Mouse (Mus musculus) CD4-positive helper T cell, adult 2 months (primary cell): ENCODE results near the gene Ccdc106.
"Not testable (repeated sequence)": the region's sequence is repeated elsewhere in the genome, so short reads cannot be mapped to it uniquely, and the experiment has no call there.

ENCODE experiments used
- DNase-seq: peaks from one replicate; pipeline ENCODE4 v3.0.0-alpha.2; 2012; ENCODE audit warnings: low read depth, missing footprints, low spot score

The Ccdc106 gene

GRCm38 (mm10) chr7:5015118-5016001 lies 5.0 kb upstream of the Ccdc106 start, which contains the start of gene Gm44973:
Gene Gm44973 (plus strand): TSS chr7:5015496.
- DNase-seq: peak; percentile 97

GRCm38 (mm10) chr7:5016057-5016456 lies 4.3 kb upstream of the Ccdc106 start:
- no peak for DNase-seq

GRCm38 (mm10) chr7:5016920-5017319 lies 3.4 kb upstream of the Ccdc106 start:
- no peak for DNase-seq

GRCm38 (mm10) chr7:5017352-5017751 lies 3.0 kb upstream of the Ccdc106 start:
- DNase-seq: no peak

- DNase-seq: no peak
These were observed 2.4 kb upstream of the Ccdc106 start for GRCm38 (mm10) chr7:5017931-5018330.

GRCm38 (mm10) chr7:5019576-5019975 lies 777 bp upstream of the Ccdc106 start:
- not testable (repeated sequence) for DNase-seq

GRCm38 (mm10) chr7:5020685-5021084 lies 332 bp downstream of the Ccdc106 start:
- no peak for DNase-seq

- DNase-seq: no peak
These were observed 844 bp downstream of the Ccdc106 start for GRCm38 (mm10) chr7:5021197-5021596.

GRCm38 (mm10) chr7:5029543-5029942 lies 9.2 kb downstream of the Ccdc106 start:
- DNase-seq: no peak

GRCm38 (mm10) chr7:5029946-5030345 lies 9.6 kb downstream of the Ccdc106 start:
- no peak for DNase-seq

GRCm38 (mm10) chr7:5030554-5031275 lies 10.4 kb downstream of the Ccdc106 start:
- DNase-seq: no peak

GRCm38 (mm10) chr7:5031496-5031895 lies 11.1 kb downstream of the Ccdc106 start:
- no peak for DNase-seq

GRCm38 (mm10) chr7:5033818-5034217 lies 13.5 kb downstream of the Ccdc106 start, which contains the start of gene 4632433K11Rik:
Gene 4632433K11Rik (plus strand): TSS chr7:5034118.
- no peak for DNase-seq

- DNase-seq: no peak
These were observed 15.3 kb downstream of the Ccdc106 start for GRCm38 (mm10) chr7:5035628-5036027.

- DNase-seq: no peak
These were observed 15.8 kb downstream of the Ccdc106 start for GRCm38 (mm10) chr7:5036136-5036535.

GRCm38 (mm10) chr7:5037026-5037425 lies 16.7 kb downstream of the Ccdc106 start:
- no peak for DNase-seq

GRCm38 (mm10) chr7:5037467-5037866 lies 17.1 kb downstream of the Ccdc106 start:
- DNase-seq: no peak

- peak; percentile 96 for DNase-seq
These were observed 17.9 kb downstream of the Ccdc106 start, which contains the start of gene Zfp784 for GRCm38 (mm10) chr7:5038109-5038732. Gene Zfp784 (minus strand): TSS chr7:5038446.

- DNase-seq: no peak
These were observed 18.6 kb downstream of the Ccdc106 start for GRCm38 (mm10) chr7:5038940-5039339.

GRCm38 (mm10) chr7:5044981-5045380 lies 24.6 kb downstream of the Ccdc106 start:
- no peak for DNase-seq

GRCm38 (mm10) chr7:5046112-5046511 lies 25.8 kb downstream of the Ccdc106 start:
- DNase-seq: no peak

GRCm38 (mm10) chr7:5047313-5047712 lies 27.0 kb downstream of the Ccdc106 start:
- DNase-seq: peak; percentile 59
